Mouse (Mus musculus) myocyte (in vitro differentiated cells): ENCODE data around the gene Kif7. TPM values are rescaled to one million over a fixed set of nuclear protein-coding genes. Genes with fewer than 3 reads are reported as not detected.
A peak's percentile ranks its signal among the peaks of the same experiment; 100 is the strongest.

Experiments
- H3K27me3 ChIP-seq: one replicate; pipeline ENCODE4 v1.6.1; 2011; ENCODE audit not compliant: control insufficient read depth, insufficient read depth, insufficient read length
- H3K36me3 ChIP-seq: one replicate; pipeline ENCODE4 v1.6.1; 2011; ENCODE audit not compliant: control insufficient read depth, insufficient read depth
- H3K4me2 ChIP-seq: one replicate; pipeline ENCODE4 v1.6.1; 2011; ENCODE audit warnings: low read depth, control low read depth
- H3K4me3 ChIP-seq: one replicate; pipeline ENCODE4 v1.5.1; 2011; ENCODE audit warnings: mild to moderate bottlenecking, control low read depth, moderate library complexity
- H3K79me2 ChIP-seq: one replicate; pipeline ENCODE4 v1.6.1; 2011; ENCODE audit not compliant: control insufficient read depth, insufficient read depth
- H3ac ChIP-seq: one replicate; pipeline ENCODE4 v1.6.1; 2011; ENCODE audit not compliant: control insufficient read depth, insufficient read length
- CEBPB ChIP-seq: IDR thresholded peaks from 2 replicates; pipeline ENCODE4 v1.6.1; 2011; ENCODE audit warnings: mild to moderate bottlenecking, moderate library complexity; ENCODE audit not compliant: poor library complexity, insufficient read depth, severe bottlenecking
- E2F4 ChIP-seq: IDR thresholded peaks from one replicate; pipeline ENCODE4 v1.6.1; 2011; ENCODE audit warnings: mild to moderate bottlenecking, control low read depth, moderate library complexity; ENCODE audit not compliant: insufficient read depth
- MAX ChIP-seq: IDR thresholded peaks from one replicate; pipeline ENCODE4 v1.6.1; 2011; ENCODE audit warnings: low read depth, mild to moderate bottlenecking, control low read depth
- MYOD1 ChIP-seq, 3 experiments: IDR thresholded peaks; one replicate each; pipeline ENCODE4 v1.6.1; 2011; ENCODE audit warnings: control low read depth in 2 of 3, low read depth in 2 of 3, mild to moderate bottlenecking in 2 of 3, moderate library complexity in 1 of 3; ENCODE audit not compliant: insufficient read length in 2 of 3, control insufficient read depth in 1 of 3
- MYOG ChIP-seq, 3 experiments: IDR thresholded peaks; one replicate each; pipeline ENCODE4 v1.6.1; 2011; ENCODE audit warnings: control low read depth in 2 of 3, low read depth in 2 of 3, mild to moderate bottlenecking in 2 of 3; ENCODE audit not compliant: insufficient read length in 2 of 3, control insufficient read depth in 1 of 3, insufficient read depth in 1 of 3
- POLR2A ChIP-seq: IDR thresholded peaks from one replicate; pipeline ENCODE4 v1.6.1; 2011; ENCODE audit warnings: low read depth, mild to moderate bottlenecking, control low read depth, moderate library complexity; ENCODE audit not compliant: insufficient read length
- POLR2AphosphoS2 ChIP-seq: IDR thresholded peaks from one replicate; pipeline ENCODE4 v1.6.1; 2011; ENCODE audit warnings: low read depth, control low read depth; ENCODE audit not compliant: insufficient read length
- REST ChIP-seq: IDR thresholded peaks from one replicate; pipeline ENCODE4 v1.6.1; 2011; ENCODE audit warnings: mild to moderate bottlenecking, control low read depth, moderate library complexity; ENCODE audit not compliant: insufficient read depth, insufficient read length
- SRF ChIP-seq: IDR thresholded peaks from one replicate; pipeline ENCODE4 v1.6.1; 2011; ENCODE audit warnings: low read depth; ENCODE audit not compliant: control insufficient read depth, insufficient read length
- TCF12 ChIP-seq: IDR thresholded peaks from one replicate; pipeline ENCODE4 v1.6.1; 2011; ENCODE audit warnings: mild to moderate bottlenecking, control low read depth; ENCODE audit not compliant: poor library complexity, insufficient read depth, severe bottlenecking
- TCF3 ChIP-seq: IDR thresholded peaks from one replicate; pipeline ENCODE4 v1.6.1; 2011; ENCODE audit warnings: low read depth, control low read depth; ENCODE audit not compliant: insufficient read length
- USF1 ChIP-seq: IDR thresholded peaks from one replicate; pipeline ENCODE4 v1.6.1; 2011; ENCODE audit warnings: low read depth, mild to moderate bottlenecking, control low read depth, moderate library complexity
- polyA plus RNA-seq: library from polyadenylated mRNA; unstranded; fragments of >200 nt; fragmentation: generic; extraction: Trizol; gene quantifications from one replicate; pipeline ENCODE4 v1.2.1, GENCODE M21; 2012; ENCODE audit warnings: missing spikeins

Kif7 gene
- polyA plus RNA-seq, 1 experiment = 3.3 TPM

DNA sequence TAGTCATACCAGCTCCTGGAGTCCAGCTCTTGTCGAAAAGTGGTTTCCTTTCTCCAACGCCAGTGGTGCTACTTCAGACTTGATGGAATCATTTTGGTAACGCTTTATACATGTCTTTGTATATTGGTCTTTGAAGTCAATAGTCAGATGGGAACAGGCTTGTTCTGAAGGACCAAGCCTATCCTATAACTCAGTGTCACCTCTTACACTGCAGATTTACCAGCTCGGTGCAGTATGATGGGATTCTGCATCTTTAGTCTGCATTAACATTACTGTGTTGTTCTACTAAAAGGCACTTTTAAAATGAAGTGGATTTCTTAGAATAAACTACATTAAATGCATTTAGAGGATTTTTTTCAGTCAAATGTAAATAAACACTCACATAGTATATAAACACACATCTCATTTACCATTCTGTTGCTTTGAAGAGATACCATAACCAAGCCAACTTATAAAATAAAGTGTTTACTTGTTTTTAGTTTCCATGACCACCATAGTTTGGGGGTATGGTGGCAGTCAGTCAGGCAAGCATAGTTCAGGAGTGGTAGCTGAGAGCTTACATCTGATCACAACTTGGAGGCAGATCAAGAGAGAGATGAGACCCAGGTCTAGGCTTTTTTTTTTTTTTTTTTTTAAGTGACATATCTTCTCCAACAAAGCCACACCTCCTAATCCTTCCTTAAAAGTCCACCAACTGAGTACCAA, 44.5 kb downstream of the Kif7 start:
- H3K4me3 ChIP-seq = no peak overlapping the region
- no peak overlapping the region for H3K4me2 ChIP-seq
- no peak for TF ChIP-seq MYOD1 (IDR thresholded peaks at IDR 0.05; ENCODE audit: control insufficient read depth in 1 of 3, insufficient read length in 2 of 3, low read depth in 2 of 3)
- no peak for TF ChIP-seq USF1
- no peak for TF ChIP-seq POLR2A
- no peak for TF ChIP-seq MYOG (IDR thresholded peaks at IDR 0.05; ENCODE audit: control insufficient read depth in 1 of 3, insufficient read depth in 1 of 3, insufficient read length in 2 of 3, low read depth in 2 of 3)
- no peak for TF ChIP-seq E2F4
- no peak for TF ChIP-seq TCF3
- no peak for TF ChIP-seq TCF12
- H3K79me2 ChIP-seq = no peaks in the 10 kb centered on the region
- H3K36me3 ChIP-seq = peaks cover 12% of the 10 kb centered on the region
- no peak overlapping the region for H3ac ChIP-seq
- H3K27me3 ChIP-seq = no peaks in the 10 kb centered on the region

GRCm38 (mm10) chr7:79666690-79667089, 48.8 kb downstream of the Kif7 start:
- Histone ChIP-seq H3K79me2 (peaks cover 32% of the 10 kb centered on the region), H3K27me3 (no peaks in the 10 kb centered on the region), H3K4me3 (no peak overlapping the region), H3ac (no peak overlapping the region), H3K4me2 (no peak overlapping the region), H3K36me3 (peaks cover 9% of the 10 kb centered on the region)
- no peak for TF ChIP-seq TCF12
- no peak for TF ChIP-seq MYOD1 (IDR thresholded peaks at IDR 0.05; ENCODE audit: control insufficient read depth in 1 of 3, insufficient read length in 2 of 3, low read depth in 2 of 3)

DNA sequence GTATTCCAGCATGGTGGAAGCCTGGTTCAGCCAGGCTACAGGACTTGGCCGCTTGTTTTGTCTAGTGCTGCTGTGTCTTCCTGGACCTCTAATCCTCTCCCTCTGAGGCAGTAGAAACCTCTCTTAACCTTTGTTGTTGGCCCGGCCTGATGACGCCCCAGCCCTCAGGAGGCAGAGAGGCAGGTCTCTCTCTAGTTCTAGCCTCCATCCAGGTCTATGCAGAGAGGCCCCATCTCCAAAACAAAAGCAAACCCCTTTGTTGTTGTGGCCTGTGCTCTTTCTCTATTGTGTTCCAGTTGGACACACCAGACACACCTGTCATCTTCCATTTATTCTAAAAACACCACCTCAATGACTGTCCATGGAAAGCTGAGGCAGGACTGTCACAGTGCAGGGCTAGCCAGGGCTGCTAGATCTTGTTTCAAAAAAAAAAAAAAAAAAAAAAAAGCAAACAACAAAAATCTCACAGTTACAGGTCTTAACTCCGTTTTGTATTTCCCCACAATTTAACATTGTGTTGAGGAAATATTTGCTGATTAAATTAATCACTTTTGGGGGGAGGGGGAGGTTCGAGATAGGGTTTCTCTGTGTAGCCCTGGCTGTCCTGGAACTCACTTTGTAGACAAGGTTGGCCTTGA, 54.1 kb downstream of the Kif7 start:
- no peaks in the 10 kb centered on the region for H3K36me3 ChIP-seq
- no peaks in the 10 kb centered on the region for H3K27me3 ChIP-seq
- TF ChIP-seq REST (no peak), USF1 (no peak), MYOD1 (IDR thresholded peaks at IDR 0.05; ENCODE audit: control insufficient read depth in 1 of 3, insufficient read length in 2 of 3, low read depth in 2 of 3) (no peak)
- peak overlapping the region; percentile 22 for H3ac ChIP-seq
- H3K4me2 ChIP-seq = peak overlapping the region; percentile 85
- H3K4me3 ChIP-seq = peak overlapping the region; percentile 56
- peaks cover 43% of the 10 kb centered on the region for H3K79me2 ChIP-seq

GRCm38 (mm10) chr7:79660291-79661150, 55.0 kb downstream of the Kif7 start:
- Histone ChIP-seq H3K4me2 (peak overlapping the region; percentile 85), H3K4me3 (peak overlapping the region; percentile 56), H3K79me2 (peaks cover 43% of the 10 kb centered on the region), H3K36me3 (no peaks in the 10 kb centered on the region), H3K27me3 (no peaks in the 10 kb centered on the region), H3ac (peak overlapping the region; percentile 22)
- TF ChIP-seq TCF3 = no peak
- TF ChIP-seq SRF = no peak
- TF ChIP-seq REST = no peak
- TF ChIP-seq MAX = no peak
- no peak for TF ChIP-seq POLR2AphosphoS2
- TF ChIP-seq CEBPB = no peak
- no peak for TF ChIP-seq E2F4
- TF ChIP-seq POLR2A = no peak
- no peak for TF ChIP-seq MYOG (IDR thresholded peaks at IDR 0.05; ENCODE audit: control insufficient read depth in 1 of 3, insufficient read depth in 1 of 3, insufficient read length in 2 of 3, low read depth in 2 of 3)
- no peak for TF ChIP-seq MYOD1 (IDR thresholded peaks at IDR 0.05; ENCODE audit: control insufficient read depth in 1 of 3, insufficient read length in 2 of 3, low read depth in 2 of 3)
- TF ChIP-seq TCF12 = no peak
- no peak for TF ChIP-seq USF1

- TF ChIP-seq E2F4 = peak; percentile 96
- peak; percentile 35 for TF ChIP-seq POLR2A
- TF ChIP-seq MYOD1 (IDR thresholded peaks at IDR 0.05; ENCODE audit: control insufficient read depth in 1 of 3, insufficient read length in 2 of 3, low read depth in 2 of 3) = no peak
- peaks cover 41% of the 10 kb centered on the region for H3K79me2 ChIP-seq
- no peaks in the 10 kb centered on the region for H3K27me3 ChIP-seq
- H3ac ChIP-seq = peak within 1 kb of the TSS; percentile 22
- H3K36me3 ChIP-seq = no peaks in the 10 kb centered on the region
- H3K4me2 ChIP-seq = peak within 1 kb of the TSS; percentile 86
- peak within 1 kb of the TSS; percentile 56 for H3K4me3 ChIP-seq
Measured at GRCm38 (mm10) chr7:79659578-79660290, 55.8 kb downstream of the Kif7 start, which contains the start of gene Ticrr. Gene Ticrr (plus strand): TSS chr7:79660196.
